Mouse (Mus musculus): Measurements from ENCODE around the gene Dnmt3a. TPM values are rescaled to one million over a fixed set of nuclear protein-coding genes. Genes with fewer than 3 reads are reported as not detected.

Dnmt3a gene
- polyA plus RNA-seq, 1 experiment from 2014 or later, result 142 TPM

- no peak for ATAC-seq (ENCODE audit: insufficient number of reproducible peaks, low FRiP score, low TSS enrichment, low read depth)
Measured at GRCm38 (mm10) chr12:3871637-3872036, 65.8 kb downstream of the Dnmt3a start.

GRCm38 (mm10) chr12:3872410-3873230 is 66.8 kb downstream of the Dnmt3a start:
- Histone ChIP-seq H3K4me2 (no peak overlapping the region), H3K9ac (no peak overlapping the region), H3K36me3 (peaks cover 72% of the 10 kb centered on the region), H3K9me3 (no peaks in the 10 kb centered on the region), H3K27ac (0 out of 2 replicates have a peak overlapping the region, but pooled peaks have one; percentile 22), H3K4me3 (no peak overlapping the region), H3K4me1 (peaks cover 46% of the 10 kb centered on the region), H3K27me3 (no peaks in the 10 kb centered on the region)
- 80% methylated on average over 9 of the region's 9 CpGs for WGBS
- ATAC-seq (ENCODE audit: insufficient number of reproducible peaks, low FRiP score, low TSS enrichment, low read depth), result no peak

More at GRCm38 (mm10) chr12:3871637-3872036, 65.8 kb downstream of the Dnmt3a start:
- Histone ChIP-seq H3K9me3 (no peaks in the 10 kb centered on the region), H3K36me3 (peaks cover 66% of the 10 kb centered on the region), H3K27ac (peak overlapping the region; percentile 76), H3K9ac (no peak overlapping the region), H3K4me2 (no peak overlapping the region), H3K27me3 (no peaks in the 10 kb centered on the region), H3K4me3 (no peak overlapping the region), H3K4me1 (peaks cover 49% of the 10 kb centered on the region)
- 33% methylated on average over 15 of the region's 15 CpGs for WGBS

DNA sequence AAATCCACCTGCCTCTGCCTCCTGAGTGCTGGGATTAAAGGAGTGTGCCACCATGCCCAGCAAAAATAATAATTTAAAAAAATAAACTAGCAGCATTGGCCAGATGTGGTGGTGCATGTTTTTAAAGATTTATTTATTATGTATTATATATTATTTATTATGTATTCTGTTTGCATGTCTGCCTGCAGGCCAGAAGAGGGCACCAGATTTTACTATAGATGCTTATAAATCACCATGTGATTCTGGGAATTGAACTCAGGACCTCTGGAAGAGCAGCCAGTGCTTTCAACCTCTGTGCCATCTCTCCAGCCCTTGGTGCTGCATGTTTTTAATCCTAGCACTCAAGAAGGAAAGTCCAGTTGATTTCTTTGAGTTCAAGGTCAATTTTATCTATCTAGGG is 69.7 kb downstream of the Dnmt3a start:
- H3K36me3 ChIP-seq, result peaks cover 77% of the 10 kb centered on the region
- ATAC-seq (ENCODE audit: insufficient number of reproducible peaks, low FRiP score, low TSS enrichment, low read depth), result no peak
- H3K4me3 ChIP-seq, result no peak overlapping the region
- no peaks in the 10 kb centered on the region for H3K27me3 ChIP-seq
- peaks cover 21% of the 10 kb centered on the region for H3K4me1 ChIP-seq
- no peak overlapping the region for H3K4me2 ChIP-seq
- no peak overlapping the region for H3K9ac ChIP-seq
- no peaks in the 10 kb centered on the region for H3K9me3 ChIP-seq
- H3K27ac ChIP-seq, result no peak overlapping the region

DNA sequence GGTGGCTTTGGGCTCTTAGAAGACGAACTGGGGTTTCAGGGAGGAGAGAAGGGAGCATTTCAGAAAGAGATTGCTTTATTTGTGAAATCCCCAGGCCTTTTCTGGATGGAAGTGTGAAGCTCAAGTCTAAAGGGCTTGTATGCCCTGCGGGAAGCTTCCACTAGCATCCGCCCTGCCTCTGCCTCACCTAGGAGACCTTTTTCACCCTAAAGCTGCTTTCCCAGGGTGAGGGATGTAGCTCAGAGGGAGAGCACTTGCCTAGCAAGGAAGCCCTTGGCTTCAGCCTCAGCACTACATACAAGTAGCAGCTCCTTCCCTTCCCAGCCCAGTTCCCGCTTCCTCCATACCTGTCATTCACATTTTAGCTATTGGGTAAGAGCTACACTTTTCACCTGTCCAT is 71.6 kb downstream of the Dnmt3a start:
- 83% methylated on average over 4 of the region's 4 CpGs for WGBS
- no peak overlapping the region for H3K27ac ChIP-seq
- no peak overlapping the region for H3K4me3 ChIP-seq
- H3K9ac ChIP-seq, result no peak overlapping the region
- ATAC-seq (ENCODE audit: insufficient number of reproducible peaks, low FRiP score, low TSS enrichment, low read depth), result no peak
- H3K36me3 ChIP-seq, result peaks cover 90% of the 10 kb centered on the region
- H3K4me1 ChIP-seq, result peaks cover 8% of the 10 kb centered on the region; the same call in 1 of the 2 replicates
- no peaks in the 10 kb centered on the region for H3K27me3 ChIP-seq
- no peaks in the 10 kb centered on the region for H3K9me3 ChIP-seq
- H3K4me2 ChIP-seq, result no peak overlapping the region

DNA sequence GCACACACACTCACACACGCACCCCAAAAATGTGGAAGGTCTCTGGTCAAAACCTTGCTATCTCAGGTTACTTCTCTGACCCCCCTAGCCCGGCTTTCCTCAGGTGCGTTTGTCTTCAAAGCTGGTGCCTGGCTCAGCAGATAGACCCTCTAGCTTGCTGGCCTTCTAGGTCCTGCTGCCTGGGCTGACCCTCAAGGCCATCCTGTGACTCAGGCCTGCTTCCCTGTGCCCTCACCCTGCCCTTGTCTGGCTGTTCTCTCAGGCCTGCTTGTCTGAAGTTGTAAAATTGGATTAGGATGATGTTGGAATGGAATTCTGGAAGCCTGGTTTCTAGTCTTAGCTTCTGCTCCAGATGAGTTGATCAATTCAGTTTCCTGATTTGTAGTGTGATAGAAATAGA is 75.7 kb downstream of the Dnmt3a start:
- Histone ChIP-seq H3K27ac (no peak overlapping the region), H3K36me3 (peaks cover 92% of the 10 kb centered on the region), H3K27me3 (no peaks in the 10 kb centered on the region), H3K4me1 (peaks cover 25% of the 10 kb centered on the region), H3K9me3 (no peaks in the 10 kb centered on the region), H3K4me2 (no peak overlapping the region), H3K4me3 (no peak overlapping the region), H3K9ac (no peak overlapping the region)
- no peak for ATAC-seq (ENCODE audit: insufficient number of reproducible peaks, low FRiP score, low TSS enrichment, low read depth)
- 73% methylated on average over 3 of the region's 3 CpGs for WGBS

- no peaks in the 10 kb centered on the region for H3K9me3 ChIP-seq
- H3K27ac ChIP-seq, result no peak overlapping the region
- H3K9ac ChIP-seq, result no peak overlapping the region
- ATAC-seq (ENCODE audit: insufficient number of reproducible peaks, low FRiP score, low TSS enrichment, low read depth), result no peak
- peaks cover 63% of the 10 kb centered on the region for H3K36me3 ChIP-seq
- H3K4me2 ChIP-seq, result no peak overlapping the region
- H3K4me3 ChIP-seq, result no peak overlapping the region
- H3K4me1 ChIP-seq, result peaks cover 57% of the 10 kb centered on the region
- 34% methylated on average over 9 of the region's 9 CpGs for WGBS
- H3K27me3 ChIP-seq, result no peaks in the 10 kb centered on the region
Measured at GRCm38 (mm10) chr12:3884892-3885493, 79.2 kb downstream of the Dnmt3a start.

DNA sequence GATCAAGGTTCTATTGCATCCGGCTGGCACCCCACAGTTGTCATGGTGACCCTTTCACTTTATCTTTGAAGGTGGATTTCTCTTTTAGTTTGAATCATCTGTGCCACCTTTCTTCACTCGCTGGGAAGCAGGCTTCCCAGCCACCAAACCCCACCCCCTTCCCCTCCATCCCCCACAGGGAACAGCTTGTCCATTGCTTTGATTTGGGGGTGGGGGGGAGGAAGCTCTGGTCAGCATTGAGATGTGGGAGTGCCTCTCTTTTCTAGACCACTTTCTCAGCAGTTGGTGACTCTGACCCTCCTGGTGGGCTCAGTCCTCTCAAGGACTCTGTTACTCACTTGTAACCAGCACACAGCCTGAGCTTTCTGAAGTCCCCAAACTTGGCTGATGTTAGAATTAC is 80.8 kb downstream of the Dnmt3a start:
- peaks cover 48% of the 10 kb centered on the region for H3K36me3 ChIP-seq
- 45% methylated on average over 2 of the region's 2 CpGs for WGBS
- H3K27ac ChIP-seq, result peak overlapping the region; percentile 72; the same call in 1 of the 2 replicates

DNA sequence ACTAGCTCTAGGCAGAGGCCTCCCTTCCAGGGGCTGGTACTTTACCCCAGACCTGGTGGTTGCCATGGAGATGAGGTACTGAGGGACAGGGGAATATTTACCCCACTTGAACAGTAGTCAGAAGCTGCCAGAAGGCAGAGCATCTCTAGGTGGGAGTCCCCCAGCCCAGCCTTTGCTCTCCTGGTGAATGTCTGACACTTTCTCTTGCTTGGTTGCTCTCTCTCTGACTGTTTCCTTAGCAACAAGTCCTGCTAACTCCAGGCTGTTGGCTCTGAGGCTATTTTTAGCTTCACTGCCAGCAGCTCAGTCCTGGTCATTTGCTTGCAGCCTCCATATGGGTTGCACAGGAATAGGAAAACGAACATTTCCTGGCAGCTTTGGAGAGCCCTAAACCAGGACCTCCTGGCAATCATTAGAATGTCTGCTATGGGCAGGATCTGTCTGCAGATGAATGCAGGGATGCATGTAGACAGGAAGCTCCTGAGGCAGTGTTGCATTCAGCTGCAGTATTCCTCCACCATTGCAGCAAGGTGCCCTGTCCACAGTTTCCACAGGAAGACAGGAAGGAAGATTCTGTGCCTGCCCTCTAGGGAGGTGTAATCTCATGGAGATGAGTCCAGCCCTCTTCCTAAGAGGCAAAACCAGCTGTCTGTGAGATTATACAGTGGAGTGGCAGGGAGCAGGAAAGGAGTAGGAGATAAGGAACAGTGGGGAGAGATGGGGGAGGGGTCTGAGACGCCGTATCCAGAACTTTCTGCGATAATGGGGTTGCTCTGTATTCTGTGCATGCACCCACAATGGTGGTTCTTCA is 81.9 kb downstream of the Dnmt3a start:
- no peak for ATAC-seq (ENCODE audit: insufficient number of reproducible peaks, low FRiP score, low TSS enrichment, low read depth)

More for the DNA sequence above, 80.8 kb downstream of the Dnmt3a start:
- H3K4me2 ChIP-seq, result no peak overlapping the region
- H3K9ac ChIP-seq, result no peak overlapping the region
- ATAC-seq (ENCODE audit: insufficient number of reproducible peaks, low FRiP score, low TSS enrichment, low read depth), result no peak
- no peak overlapping the region for H3K4me3 ChIP-seq
- H3K4me1 ChIP-seq, result peaks cover 66% of the 10 kb centered on the region
- no peaks in the 10 kb centered on the region for H3K9me3 ChIP-seq
- H3K27me3 ChIP-seq, result no peaks in the 10 kb centered on the region

DNA sequence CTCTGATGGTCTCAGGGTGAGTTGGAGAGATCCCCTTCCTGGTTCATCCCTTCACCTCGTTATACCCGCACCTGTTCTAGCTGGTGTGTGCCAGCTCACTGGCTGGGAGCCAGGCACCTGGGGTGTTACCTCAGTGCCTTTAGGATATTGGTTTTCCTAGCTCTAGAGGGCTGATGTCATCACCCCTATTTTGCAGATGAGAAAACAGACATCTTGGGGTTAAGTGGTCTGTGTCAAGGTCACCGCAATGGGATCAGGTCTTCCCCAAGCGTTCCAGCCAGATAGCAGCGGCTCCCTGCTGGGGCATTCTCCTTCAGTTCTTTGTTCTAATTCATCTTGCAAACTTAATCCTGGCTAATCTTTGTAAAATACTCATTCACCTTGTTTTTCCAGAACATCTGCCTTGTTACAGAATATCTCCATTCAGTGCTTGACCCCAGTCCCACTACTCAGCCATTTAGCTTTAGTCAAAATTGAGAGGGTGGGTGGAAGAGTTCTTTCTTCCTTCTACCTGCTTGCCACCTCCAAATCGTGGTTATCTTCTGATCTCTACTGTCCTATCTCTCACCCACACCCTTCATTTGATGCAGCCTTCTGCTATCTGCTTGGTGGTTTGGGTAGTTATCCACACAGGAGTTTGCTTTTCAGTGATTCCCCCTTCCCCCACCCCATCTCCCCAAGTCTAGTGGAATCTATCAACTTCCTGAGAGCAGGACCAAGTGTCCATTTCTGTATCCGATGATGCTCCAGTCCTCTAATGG is 84.2 kb downstream of the Dnmt3a start:
- no peak for ATAC-seq (ENCODE audit: insufficient number of reproducible peaks, low FRiP score, low TSS enrichment, low read depth)
- no peaks in the 10 kb centered on the region for H3K9me3 ChIP-seq
- no peaks in the 10 kb centered on the region for H3K27me3 ChIP-seq
- H3K4me2 ChIP-seq, result no peak overlapping the region
- 0 out of 2 replicates have a peak overlapping the region, but pooled peaks have one; percentile 91 for H3K27ac ChIP-seq
- no peak overlapping the region for H3K9ac ChIP-seq
- H3K4me1 ChIP-seq, result peaks cover 71% of the 10 kb centered on the region
- WGBS, result 43% methylated on average over 7 of the region's 7 CpGs
- H3K4me3 ChIP-seq, result no peak overlapping the region
- peaks cover 25% of the 10 kb centered on the region for H3K36me3 ChIP-seq

More for the DNA sequence above, 81.9 kb downstream of the Dnmt3a start:
- peaks cover 77% of the 10 kb centered on the region for H3K4me1 ChIP-seq
- H3K9ac ChIP-seq, result no peak overlapping the region; the same call in 1 of the 2 replicates
- no peaks in the 10 kb centered on the region for H3K27me3 ChIP-seq
- peak overlapping the region; percentile 72 for H3K27ac ChIP-seq
- no peaks in the 10 kb centered on the region for H3K9me3 ChIP-seq
- H3K36me3 ChIP-seq, result peaks cover 37% of the 10 kb centered on the region
- no peak overlapping the region for H3K4me3 ChIP-seq
- no peak overlapping the region for H3K4me2 ChIP-seq
- WGBS, result 39% methylated on average over 4 of the region's 4 CpGs

- Histone ChIP-seq H3K4me2 (peak overlapping the region; percentile 90), H3K27ac (peak overlapping the region; percentile 91), H3K27me3 (no peaks in the 10 kb centered on the region), H3K4me3 (peak overlapping the region; percentile 49), H3K4me1 (peaks cover 66% of the 10 kb centered on the region), H3K36me3 (peaks cover 25% of the 10 kb centered on the region), H3K9ac (peak overlapping the region; percentile 60), H3K9me3 (no peaks in the 10 kb centered on the region)
- ATAC-seq (ENCODE audit: insufficient number of reproducible peaks, low FRiP score, low TSS enrichment, low read depth), result peak; percentile 45
- WGBS, result 3% methylated on average over 39 of the region's 45 CpGs
Measured at GRCm38 (mm10) chr12:3890753-3891751, 85.2 kb downstream of the Dnmt3a start.

Measured in limb, embryonic 15.5 days (tissue).